Mouse (Mus musculus) heart, postnatal 36 days (tissue): ENCODE measurements around the gene Cdpf1. TPM values are rescaled to one million over a fixed set of nuclear protein-coding genes. Genes with fewer than 3 reads are reported as not detected.

Experiments
- DNase-seq, 2 experiments: peaks; one replicate each; pipeline ENCODE4 v3.0.0; 2021 to 2022
- intact Hi-C: fragments of 180-260 bp; cut with DNase I; formaldehyde crosslinking; loops from one replicate; pipeline ENCODE4 v1.15.1; 2025
- total RNA-seq, 2 experiments: library from RNA; stranded (reverse); gene quantifications; 2 replicates each; pipeline ENCODE4 v1.2.3; 2021

Gene Cdpf1
- 10 to 100 TPM; 35.6 to 41.4 TPM for total RNA-seq

GRCm38 (mm10) chr15:85811535-85812277, at the start of gene Cdpf1:
Gene Cdpf1, minus strand, starts transcription at chr15:85811697.
- DNase-seq, result peak; percentile 100
- intact Hi-C loops, result loop anchor here (1.0 to 2.0 kb wide), 3 partner anchors 47 to 211 kb away; partner anchors contain the start of gene Gtse1

- DNase-seq, result peak; percentile 91 to 93
- intact Hi-C loops, result loop anchor here (2.0 kb wide), 1 partner anchor 49 kb away; the partner anchor contains the start of gene Cdpf1
Observed at GRCm38 (mm10) chr15:85859490-85860031, 48.1 kb upstream of the Cdpf1 start, which contains the start of gene Gtse1. Gene Gtse1, plus strand, starts transcription at chr15:85859745.

GRCm38 (mm10) chr15:85858980-85859489, 47.5 kb upstream of the Cdpf1 start:
- DNase-seq, result no peak
- intact Hi-C loops, result loop anchor here (2.0 kb wide), 1 partner anchor 48 kb away; the partner anchor contains the start of gene Cdpf1

GRCm38 (mm10) chr15:85851656-85852392, 40.3 kb upstream of the Cdpf1 start:
- intact Hi-C loops, result no loop called here
- no peak for DNase-seq

- intact Hi-C loops, result no loop called here
- no peak for DNase-seq
Observed at GRCm38 (mm10) chr15:85845071-85845470, 33.6 kb upstream of the Cdpf1 start.

GRCm38 (mm10) chr15:85841796-85842360, 30.4 kb upstream of the Cdpf1 start:
- no peak for DNase-seq
- intact Hi-C loops, result loop anchor here (1.0 kb wide), 1 partner anchor 126 kb away; no protein-coding TSS in a partner anchor

- intact Hi-C loops, result loop anchor here (1.0 kb wide), 1 partner anchor 125 kb away; no protein-coding TSS in a partner anchor
Observed at GRCm38 (mm10) chr15:85840983-85841382, 29.5 kb upstream of the Cdpf1 start.

GRCm38 (mm10) chr15:85836887-85837286, 25.4 kb upstream of the Cdpf1 start:
- intact Hi-C loops, result no loop called here
- DNase-seq, result no peak

More at GRCm38 (mm10) chr15:85840983-85841382, 29.5 kb upstream of the Cdpf1 start:
- peak; percentile 25 to 28 for DNase-seq

GRCm38 (mm10) chr15:85835335-85835734, 23.8 kb upstream of the Cdpf1 start:
- DNase-seq, result no peak
- intact Hi-C loops, result no loop called here

- no peak for DNase-seq
- intact Hi-C loops, result no loop called here
Observed at GRCm38 (mm10) chr15:85832599-85832998, 21.1 kb upstream of the Cdpf1 start.

GRCm38 (mm10) chr15:85831954-85832590, 20.6 kb upstream of the Cdpf1 start, which contains the start of gene Ttc38:
Gene Ttc38, plus strand, starts transcription at chr15:85832306.
- DNase-seq, result peak; percentile 82 to 85
- intact Hi-C loops, result no loop called here

GRCm38 (mm10) chr15:85829470-85829869, 18.0 kb upstream of the Cdpf1 start:
- DNase-seq, result no peak
- intact Hi-C loops, result no loop called here

GRCm38 (mm10) chr15:85828071-85828470, 16.6 kb upstream of the Cdpf1 start:
- no peak for DNase-seq
- intact Hi-C loops, result no loop called here

- DNase-seq, result no peak
- intact Hi-C loops, result no loop called here
Observed at GRCm38 (mm10) chr15:85826676-85827075, 15.2 kb upstream of the Cdpf1 start.

- intact Hi-C loops, result no loop called here
- no peak for DNase-seq
Observed at GRCm38 (mm10) chr15:85822011-85822359, 10.5 kb upstream of the Cdpf1 start.

- DNase-seq, result peak; percentile 54 to 65
Observed at GRCm38 (mm10) chr15:85821203-85822010, 9.9 kb upstream of the Cdpf1 start, which contains the start of gene Pkdrej. Gene Pkdrej, minus strand, starts transcription at chr15:85821734.

GRCm38 (mm10) chr15:85813428-85813827, 1.9 kb upstream of the Cdpf1 start:
- no peak for DNase-seq
- intact Hi-C loops, result loop anchor here (2.0 kb wide), 1 partner anchor 213 kb away; no protein-coding TSS in a partner anchor

More at GRCm38 (mm10) chr15:85821203-85822010, 9.9 kb upstream of the Cdpf1 start, which contains the start of gene Pkdrej:
- intact Hi-C loops, result no loop called here

GRCm38 (mm10) chr15:85810806-85811521, 533 bp downstream of the Cdpf1 start:
- intact Hi-C loops, result loop anchor here (1.0 to 2.0 kb wide), 2 partner anchors 48 to 76 kb away; partner anchors contain the start of gene Gtse1
- DNase-seq, result peak; percentile 64 to 85
